Mouse (Mus musculus) lung, embryonic 16.5 days (tissue): ENCODE results near the gene Prdm12. TPM values are rescaled to one million over a fixed set of nuclear protein-coding genes. Genes with fewer than 3 reads are reported as not detected.

ENCODE experiments used
- ATAC-seq: fragments of 200-750 bp; cut with Nextera tagmentation; 2 replicates; pipeline ENCODE4 v1.8.0; 2017; ENCODE audit warnings: low read depth, mild to moderate bottlenecking, moderate library complexity
- H3K27ac ChIP-seq: fragments of 300-500 bp; sonication (generic); 2 replicates; pipeline ENCODE4 v1.5.1; 2014; ENCODE audit warnings: mild to moderate bottlenecking, control low read depth, low read length
- H3K27me3 ChIP-seq: fragments of 300-500 bp; sonication (generic); 2 replicates; pipeline ENCODE4 v1.6.1; 2014; ENCODE audit warnings: low read depth, low read length, mixed read lengths; ENCODE audit not compliant: control insufficient read depth, insufficient read depth
- H3K36me3 ChIP-seq: fragments of 300-500 bp; sonication (generic); 2 replicates; pipeline ENCODE4 v1.6.1; 2014; ENCODE audit warnings: low read length; ENCODE audit not compliant: control insufficient read depth, insufficient read depth
- H3K4me1 ChIP-seq: fragments of 300-500 bp; sonication (generic); replicated peaks from 2 replicates; pipeline ENCODE4 v1.6.1; 2014; ENCODE audit warnings: low read length, mixed read lengths; ENCODE audit not compliant: control insufficient read depth, insufficient read depth
- H3K4me2 ChIP-seq: fragments of 300-500 bp; sonication (generic); 2 replicates; pipeline ENCODE4 v1.6.1; 2014; ENCODE audit warnings: low read depth, low read length, control low read depth
- H3K4me3 ChIP-seq: fragments of 300-500 bp; sonication (generic); 2 replicates; pipeline ENCODE4 v1.5.1; 2014; ENCODE audit warnings: mild to moderate bottlenecking, low read length, control low read depth
- H3K9ac ChIP-seq: fragments of 300-500 bp; sonication (generic); 2 replicates; pipeline ENCODE4 v1.6.1; 2014; ENCODE audit warnings: low read length, control low read depth
- H3K9me3 ChIP-seq: fragments of 300-500 bp; sonication (generic); 2 replicates; pipeline ENCODE4 v1.6.1; 2016; ENCODE audit warnings: low read length; ENCODE audit not compliant: control insufficient read depth
- WGBS: fragments of 180-500 bp; shearing (Covaris S2); extraction: QIAGEN DNeasy Blood & Tissue Kit; methylation state at CpG from one replicate; pipeline ENCODE4 v1.1.7; 2014; 5-methylcytosine and 5-hydroxymethylcytosine counted together
- polyA plus RNA-seq: library from polyadenylated mRNA; unstranded; fragments of >200 nt; fragmentation: Nextera tagmentation; extraction: Ambion mirVana; gene quantifications from 2 replicates; pipeline ENCODE4 v1.2.1, GENCODE M21; 2015

Prdm12 gene
- polyA plus RNA-seq, result not detected in 2 replicates

DNA sequence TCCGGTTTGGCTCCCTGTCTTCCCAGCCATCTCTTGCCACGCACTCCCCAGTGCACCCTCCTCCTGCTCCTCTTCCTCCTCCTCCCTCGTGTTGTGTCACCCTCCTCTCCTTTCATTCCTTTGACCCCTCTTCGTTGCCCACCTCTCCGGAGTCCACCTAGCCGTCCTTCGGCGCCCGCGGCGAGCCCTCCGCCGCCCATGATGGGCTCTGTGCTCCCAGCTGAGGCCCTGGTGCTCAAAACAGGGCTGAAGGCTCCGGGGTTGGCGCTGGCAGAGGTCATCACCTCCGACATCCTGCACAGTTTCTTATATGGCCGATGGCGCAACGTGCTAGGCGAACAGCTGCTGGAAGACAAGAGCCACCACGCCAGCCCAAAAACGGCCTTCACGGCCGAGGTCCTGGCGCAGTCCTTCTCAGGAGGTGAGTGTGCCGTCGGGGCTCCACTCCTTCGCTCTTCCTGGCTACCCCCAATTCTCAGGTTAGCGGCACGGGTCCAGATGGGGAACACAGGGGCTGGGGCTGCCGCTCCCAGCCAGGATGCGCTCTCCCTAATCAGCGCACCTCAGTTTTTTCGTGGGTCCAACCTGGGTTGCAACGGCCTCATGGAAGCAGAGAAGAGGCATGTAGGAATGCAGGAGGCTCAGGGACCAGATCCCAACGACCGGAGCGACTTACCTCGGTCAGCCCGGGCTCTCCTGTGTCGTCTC is at the start of gene Prdm12:
Gene Prdm12 (plus strand): TSS at position 137 of the 708 bp plus-strand sequence.
- Histone ChIP-seq H3K27ac (no peak within 1 kb of the TSS), H3K4me3 (peak within 1 kb of the TSS; percentile 6; the same call in 1 of the 2 replicates), H3K36me3 (no peaks in the 10 kb centered on the region), H3K27me3 (peaks cover 95% of the 10 kb centered on the region), H3K9ac (no peak within 1 kb of the TSS), H3K9me3 (no peaks in the 10 kb centered on the region), H3K4me1 (peaks cover 16% of the 10 kb centered on the region), H3K4me2 (no peak within 1 kb of the TSS)
- 3% methylated on average over 41 of the region's 41 CpGs for WGBS
- ATAC-seq, result no peak

DNA sequence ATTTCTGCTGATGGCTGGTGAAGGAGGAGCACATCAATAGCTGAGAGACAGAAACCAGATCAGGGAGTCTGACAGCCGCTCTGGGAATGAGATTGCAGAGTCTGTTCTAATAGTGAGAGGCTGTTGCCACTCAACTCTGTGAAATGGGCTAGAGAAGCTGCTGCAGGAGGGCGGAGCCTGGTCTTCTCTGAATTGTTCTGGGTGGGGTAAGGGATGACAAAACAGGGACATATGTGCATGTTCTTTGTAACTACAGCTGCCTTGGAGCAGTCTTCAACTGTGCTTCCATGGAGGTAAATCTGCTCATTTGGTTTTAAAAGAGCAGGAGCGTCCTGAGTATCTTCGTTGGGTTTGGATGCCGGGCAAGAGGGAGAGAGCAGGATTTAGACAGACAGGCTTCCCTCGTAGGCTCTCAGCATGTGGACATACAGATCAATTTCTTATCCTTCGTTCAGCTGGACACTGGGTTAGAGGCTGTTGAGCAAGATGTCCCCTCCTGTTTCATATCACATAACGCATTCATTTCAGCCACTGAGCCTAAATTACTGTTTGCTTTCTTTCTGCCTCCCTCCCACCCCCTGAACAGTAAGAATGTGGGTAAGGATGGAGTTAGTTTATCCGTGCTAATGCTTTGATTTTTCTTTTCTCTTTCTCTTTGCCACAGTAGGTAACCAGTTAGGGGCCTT is 47.9 kb upstream of the Prdm12 start:
- Histone ChIP-seq H3K9me3 (no peaks in the 10 kb centered on the region), H3K27me3 (no peaks in the 10 kb centered on the region), H3K4me1 (no peaks in the 10 kb centered on the region; the same call in 1 of the 2 replicates), H3K27ac (no peak overlapping the region), H3K36me3 (peaks cover 19% of the 10 kb centered on the region), H3K4me3 (no peak overlapping the region), H3K4me2 (no peak overlapping the region), H3K9ac (no peak overlapping the region)
- 0 out of 2 replicates have a peak, but pooled peaks have one; percentile 38 for ATAC-seq
- WGBS, result 67% methylated on average over 9 of the region's 9 CpGs

DNA sequence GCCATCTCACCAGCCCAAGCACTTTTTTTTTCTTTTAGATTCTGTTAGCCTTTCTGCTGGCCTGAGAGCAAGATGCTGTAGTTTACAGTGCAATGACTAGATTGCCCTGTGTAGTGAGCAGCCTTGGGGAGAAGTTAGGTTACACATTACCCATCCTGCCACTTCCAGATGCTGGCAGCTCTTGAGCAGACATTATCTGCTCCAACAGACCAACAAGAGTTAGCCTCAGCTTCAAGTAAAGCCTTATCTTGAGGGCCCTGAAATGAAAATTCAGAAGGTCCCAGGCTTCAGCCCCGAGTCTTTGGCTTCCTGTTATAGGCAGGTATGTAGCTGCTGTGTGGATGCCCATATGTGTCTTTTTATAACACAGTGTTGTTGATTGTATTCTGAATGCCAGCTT is 32.3 kb upstream of the Prdm12 start:
- Histone ChIP-seq H3K9ac (no peak overlapping the region), H3K4me3 (no peak overlapping the region), H3K27me3 (no peaks in the 10 kb centered on the region), H3K9me3 (no peaks in the 10 kb centered on the region), H3K4me1 (no peaks in the 10 kb centered on the region), H3K36me3 (peaks cover 49% of the 10 kb centered on the region), H3K27ac (no peak overlapping the region), H3K4me2 (no peak overlapping the region)
- WGBS, result 85% methylated on average over 1 of the region's 1 CpGs
- no peak for ATAC-seq

DNA sequence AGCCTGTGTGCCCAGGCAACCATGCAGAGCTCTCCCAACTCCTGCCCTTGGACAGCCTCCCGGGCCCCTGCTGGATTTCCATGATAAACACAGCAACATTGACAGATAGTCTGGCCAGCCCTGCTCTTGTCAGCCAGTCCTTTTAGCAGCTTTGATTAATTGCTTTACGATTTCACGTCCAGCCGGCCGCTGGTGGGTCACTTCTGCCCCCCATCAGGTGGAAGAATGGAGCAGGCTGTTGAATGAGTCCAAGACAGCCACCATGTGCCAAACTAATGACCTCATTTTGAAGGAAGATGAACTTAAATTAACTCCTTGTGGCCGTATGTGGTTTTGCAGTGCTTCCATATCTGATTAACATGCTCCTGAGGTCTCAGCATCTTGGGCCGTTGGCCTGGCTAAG is 30.0 kb upstream of the Prdm12 start:
- 28% methylated on average over 7 of the region's 7 CpGs for WGBS
- ATAC-seq, result no peak

DNA sequence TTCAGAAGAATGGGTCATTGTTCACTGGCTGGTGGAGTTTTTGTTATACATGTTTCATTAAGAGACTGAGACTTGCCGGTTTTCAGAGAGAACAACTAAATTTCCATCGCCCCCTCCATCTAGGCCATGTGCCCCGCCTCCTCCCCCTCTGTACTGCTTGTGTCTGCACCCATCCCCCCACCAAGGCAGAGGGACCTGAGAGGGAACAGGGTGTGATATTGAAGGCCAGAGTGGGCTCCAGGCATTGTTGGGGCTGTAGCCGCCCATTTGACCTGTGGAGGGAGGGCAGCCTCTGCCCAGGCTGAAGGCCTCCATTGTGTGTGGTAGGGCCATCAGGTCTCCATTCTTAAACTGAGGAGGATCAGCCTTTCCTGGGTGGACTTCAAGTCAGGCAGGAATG is 28.9 kb upstream of the Prdm12 start:
- WGBS, result 82% methylated on average over 4 of the region's 4 CpGs
- no peak for ATAC-seq
- H3K36me3 ChIP-seq, result peaks cover 56% of the 10 kb centered on the region

More for the DNA sequence above, 30.0 kb upstream of the Prdm12 start:
- Histone ChIP-seq H3K27ac (no peak overlapping the region), H3K9ac (no peak overlapping the region), H3K9me3 (no peaks in the 10 kb centered on the region), H3K36me3 (peaks cover 58% of the 10 kb centered on the region), H3K4me3 (no peak overlapping the region), H3K4me2 (no peak overlapping the region), H3K27me3 (no peaks in the 10 kb centered on the region), H3K4me1 (no peaks in the 10 kb centered on the region)

DNA sequence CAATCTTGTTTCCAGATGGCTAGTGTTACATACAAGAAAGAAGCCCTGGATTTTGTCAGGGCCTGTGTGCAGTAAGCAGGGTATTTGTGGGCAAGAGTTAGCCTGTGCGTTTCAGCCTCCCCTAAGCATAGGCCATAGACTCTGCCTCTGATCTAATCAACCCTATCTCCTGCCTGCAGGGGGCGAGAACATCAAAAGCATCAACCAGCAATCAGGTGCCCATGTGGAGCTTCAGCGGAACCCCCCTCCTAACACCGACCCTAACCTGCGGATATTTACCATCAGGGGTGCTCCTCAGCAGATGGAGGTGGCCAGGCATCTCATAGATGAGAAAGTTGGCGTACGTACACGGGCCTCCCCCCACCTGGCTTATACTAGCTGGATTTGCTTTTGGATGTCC is 28.4 kb upstream of the Prdm12 start:
- Histone ChIP-seq H3K4me3 (no peak overlapping the region), H3K9me3 (no peaks in the 10 kb centered on the region), H3K4me2 (no peak overlapping the region), H3K36me3 (peaks cover 55% of the 10 kb centered on the region), H3K9ac (no peak overlapping the region), H3K27me3 (no peaks in the 10 kb centered on the region), H3K27ac (no peak overlapping the region), H3K4me1 (no peaks in the 10 kb centered on the region)
- 80% methylated on average over 8 of the region's 8 CpGs for WGBS
- ATAC-seq, result no peak

More for the DNA sequence above, 28.9 kb upstream of the Prdm12 start:
- H3K9ac ChIP-seq, result no peak overlapping the region
- H3K4me1 ChIP-seq, result no peaks in the 10 kb centered on the region
- no peaks in the 10 kb centered on the region for H3K9me3 ChIP-seq
- no peak overlapping the region for H3K4me3 ChIP-seq
- H3K27me3 ChIP-seq, result no peaks in the 10 kb centered on the region
- no peak overlapping the region for H3K4me2 ChIP-seq
- H3K27ac ChIP-seq, result no peak overlapping the region

DNA sequence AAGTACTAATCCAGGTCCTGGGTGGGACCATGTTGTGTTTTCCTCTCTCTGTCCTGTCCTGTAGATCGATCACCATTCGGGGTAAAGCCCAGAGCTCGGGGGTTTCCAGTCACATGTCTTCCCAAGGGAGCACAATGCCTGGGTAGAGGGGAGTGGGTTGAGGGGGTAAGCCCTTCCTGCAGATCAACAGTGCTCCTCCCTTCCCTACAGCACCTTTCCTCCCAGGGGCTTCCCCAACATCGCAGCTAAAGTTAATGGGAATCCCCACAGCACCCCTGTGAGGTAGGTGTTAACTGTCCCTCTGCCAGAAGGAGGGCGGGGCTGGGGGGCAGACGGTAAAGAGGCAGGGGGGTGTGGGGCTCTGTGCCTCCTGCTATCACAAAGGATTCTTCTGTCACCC is 27.2 kb upstream of the Prdm12 start:
- H3K4me3 ChIP-seq, result no peak overlapping the region
- no peak overlapping the region for H3K4me2 ChIP-seq
- 69% methylated on average over 6 of the region's 6 CpGs for WGBS
- no peak for ATAC-seq
- no peaks in the 10 kb centered on the region for H3K9me3 ChIP-seq
- H3K4me1 ChIP-seq, result no peaks in the 10 kb centered on the region
- H3K27ac ChIP-seq, result no peak overlapping the region
- no peaks in the 10 kb centered on the region for H3K27me3 ChIP-seq
- no peak overlapping the region for H3K9ac ChIP-seq
- peaks cover 55% of the 10 kb centered on the region for H3K36me3 ChIP-seq

DNA sequence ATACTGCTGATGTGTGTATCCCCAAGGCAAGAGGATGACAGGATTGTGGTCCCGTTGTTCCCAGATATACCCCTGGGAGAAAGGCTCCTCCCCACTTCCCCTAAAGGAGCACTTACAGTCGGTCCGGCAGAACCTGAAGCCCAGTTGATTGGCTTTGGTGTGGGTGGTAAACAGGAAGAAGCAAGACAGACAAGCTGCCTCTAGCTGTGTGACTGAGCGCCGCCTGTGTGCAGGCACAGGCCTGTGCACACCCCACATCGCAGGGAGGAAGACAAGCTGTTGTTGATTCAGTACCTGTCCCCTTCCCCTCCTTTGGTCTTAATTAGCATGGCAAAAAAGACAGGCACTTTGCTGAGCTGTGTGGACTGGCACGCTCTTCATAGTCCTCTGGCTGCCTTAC is 26.1 kb upstream of the Prdm12 start:
- 81% methylated on average over 7 of the region's 7 CpGs for WGBS
- H3K9ac ChIP-seq, result no peak overlapping the region
- no peak overlapping the region for H3K27ac ChIP-seq
- peaks cover 53% of the 10 kb centered on the region for H3K36me3 ChIP-seq
- H3K9me3 ChIP-seq, result no peaks in the 10 kb centered on the region
- no peak overlapping the region for H3K4me2 ChIP-seq
- H3K4me3 ChIP-seq, result no peak overlapping the region
- H3K4me1 ChIP-seq, result no peaks in the 10 kb centered on the region
- no peaks in the 10 kb centered on the region for H3K27me3 ChIP-seq
- ATAC-seq, result no peak

DNA sequence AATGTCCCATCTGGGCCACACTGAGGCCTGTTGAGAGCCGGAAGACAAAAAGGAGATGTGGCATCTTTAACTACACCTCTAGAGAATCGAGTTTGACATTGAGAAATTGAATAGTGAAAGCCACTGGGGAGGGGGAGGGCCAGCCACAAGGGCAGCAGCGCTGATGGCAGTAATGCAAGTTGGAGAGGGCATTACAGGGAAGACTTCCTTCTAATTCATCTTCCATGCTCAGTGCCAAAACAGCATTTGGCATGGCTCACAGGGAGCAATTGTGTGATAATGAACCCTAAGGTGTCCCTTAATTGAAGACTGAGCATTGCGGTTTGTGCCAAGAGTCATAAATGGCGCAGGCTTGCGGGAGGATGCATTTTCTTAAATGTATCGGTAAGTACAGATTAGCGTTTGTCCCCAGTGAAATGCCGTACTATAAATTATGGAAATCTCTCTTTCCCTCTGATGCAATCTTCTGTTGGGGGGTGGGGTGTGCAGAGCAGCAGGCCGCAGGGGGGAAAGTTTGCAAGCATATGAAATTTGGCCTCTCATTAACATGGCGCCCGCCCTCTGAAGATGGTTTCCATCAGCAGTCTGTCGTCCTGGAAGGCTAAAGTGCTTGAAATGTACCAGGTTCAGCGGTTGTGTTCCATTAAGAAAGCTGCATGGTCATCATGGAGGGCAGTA is 21.2 kb upstream of the Prdm12 start:
- Histone ChIP-seq H3K4me1 (no peaks in the 10 kb centered on the region), H3K4me3 (no peak overlapping the region), H3K9ac (no peak overlapping the region), H3K9me3 (no peaks in the 10 kb centered on the region), H3K27me3 (no peaks in the 10 kb centered on the region), H3K36me3 (peaks cover 22% of the 10 kb centered on the region), H3K4me2 (no peak overlapping the region), H3K27ac (no peak overlapping the region)
- ATAC-seq, result no peak
- 80% methylated on average over 14 of the region's 14 CpGs for WGBS
